Mouse (Mus musculus): Measurements from ENCODE around the gene Olfr93.
"Not testable (repeated sequence)": the region's sequence is repeated elsewhere in the genome, so short reads cannot be mapped to it uniquely, and the experiment has no call there.

Olfr93 gene

GRCm38 (mm10) chr17:37161394-37161793 lies at the start of gene Olfr93:
TSS of gene Olfr93 (minus strand) at chr17:37161494.
- DNase-seq (ENCODE audit: low spot score), result no peak

- DNase-seq (ENCODE audit: low spot score), result no peak
These were observed 42.6 kb upstream of the Olfr93 start for GRCm38 (mm10) chr17:37203917-37204236.

- DNase-seq (ENCODE audit: low spot score), result peak; percentile 82
These were observed 42.1 kb upstream of the Olfr93 start for GRCm38 (mm10) chr17:37203206-37203916.

- DNase-seq (ENCODE audit: low spot score), result no peak
These were observed 39.6 kb upstream of the Olfr93 start, which contains the start of gene Olfr94 for GRCm38 (mm10) chr17:37200894-37201293. TSS of gene Olfr94 (minus strand) at chr17:37200994.

GRCm38 (mm10) chr17:37196845-37197724 lies 35.8 kb upstream of the Olfr93 start:
- DNase-seq (ENCODE audit: low spot score), result no peak

GRCm38 (mm10) chr17:37194782-37195181 lies 33.5 kb upstream of the Olfr93 start:
- DNase-seq (ENCODE audit: low spot score), result no peak

- no peak for DNase-seq (ENCODE audit: low spot score)
These were observed 32.4 kb upstream of the Olfr93 start, which contains the start of gene Ubd for GRCm38 (mm10) chr17:37193656-37194055. TSS of gene Ubd (plus strand) at chr17:37193892.

- no peak for DNase-seq (ENCODE audit: low spot score)
These were observed 31.7 kb upstream of the Olfr93 start for GRCm38 (mm10) chr17:37193032-37193431.

GRCm38 (mm10) chr17:37190711-37191110 lies 29.4 kb upstream of the Olfr93 start:
- peak; percentile 55 for DNase-seq (ENCODE audit: low spot score)

GRCm38 (mm10) chr17:37185474-37185873 lies 24.2 kb upstream of the Olfr93 start:
- no peak for DNase-seq (ENCODE audit: low spot score)

GRCm38 (mm10) chr17:37131366-37131765 lies 29.9 kb downstream of the Olfr93 start:
- DNase-seq (ENCODE audit: low spot score), result not testable (repeated sequence)

- no peak for DNase-seq (ENCODE audit: low spot score)
These were observed 41.3 kb downstream of the Olfr93 start, which contains the start of gene Olfr92 for GRCm38 (mm10) chr17:37119988-37120387. TSS of gene Olfr92 (minus strand) at chr17:37120088.

- DNase-seq (ENCODE audit: low spot score), result no peak
These were observed 63.1 kb downstream of the Olfr93 start, which contains the start of gene Olfr91 for GRCm38 (mm10) chr17:37098178-37098577. TSS of gene Olfr91 (minus strand) at chr17:37098278.

- DNase-seq (ENCODE audit: low spot score), result no peak
These were observed 68.0 kb downstream of the Olfr93 start for GRCm38 (mm10) chr17:37093289-37093688.

- DNase-seq (ENCODE audit: low spot score), result no peak
These were observed 69.1 kb downstream of the Olfr93 start for GRCm38 (mm10) chr17:37092198-37092597.

Data from ovary, postnatal 14 days (tissue).